Mouse (Mus musculus) embryonic facial prominence, embryonic 14.5 days (tissue): ENCODE results near the gene Megf6. TPM values are rescaled to one million over a fixed set of nuclear protein-coding genes. Genes with fewer than 3 reads are reported as not detected.

Experiments used
- polyA plus RNA-seq: library from polyadenylated mRNA; unstranded; fragments of >200 nt; fragmentation: Nextera tagmentation; extraction: Ambion mirVana; gene quantifications from 2 replicates; pipeline ENCODE4 v1.2.1, GENCODE M21; 2014

Gene Megf6
- polyA plus RNA-seq, 1 experiment from 2014 or later, result 91.2 TPM

Other genes with a start within 250 kb of the Megf6 start
- 68.8 and 70.8 TPM in 2 replicates for gene A430005L14Rik, start 213.5 kb upstream of the Megf6 start, polyA plus RNA-seq
- gene Dffb, start 195.6 kb upstream of the Megf6 start, polyA plus RNA-seq, result 7.3 and 10.1 TPM in 2 replicates
- 14.2 and 15.2 TPM in 2 replicates for gene Cep104, start 195.5 kb upstream of the Megf6 start, polyA plus RNA-seq
- 11.6 and 11.9 TPM in 2 replicates for gene Lrrc47, start 159.0 kb upstream of the Megf6 start, polyA plus RNA-seq
- gene Smim1, start 144.5 kb upstream of the Megf6 start, polyA plus RNA-seq, result 34.3 TPM in 2 replicates
- gene Ccdc27, start 128.1 kb upstream of the Megf6 start, polyA plus RNA-seq, result 0.09 TPM in 1 of 2 replicates, not detected in the other
- 3.5 and 3.8 TPM in 2 replicates for gene Trp73, start 30.5 kb upstream of the Megf6 start, polyA plus RNA-seq
- 36.8 and 43.2 TPM in 2 replicates for gene Wrap73, start 28.4 kb upstream of the Megf6 start, polyA plus RNA-seq
- 148 and 155 TPM in 2 replicates for gene Tprgl, start 10.1 kb upstream of the Megf6 start, polyA plus RNA-seq
- gene Arhgef16, start 130.9 kb downstream of the Megf6 start, polyA plus RNA-seq, result 5.5 and 6.1 TPM in 2 replicates
- gene B230104I21Rik, start 165.4 kb downstream of the Megf6 start, polyA plus RNA-seq, result 0.33 TPM in 1 of 2 replicates, not detected in the other